Mouse (Mus musculus): Measurements from ENCODE around the gene Chd1.
"Not testable (repeated sequence)": the region's sequence is repeated elsewhere in the genome, so short reads cannot be mapped to it uniquely, and the experiment has no call there.

The Chd1 gene

DNA sequence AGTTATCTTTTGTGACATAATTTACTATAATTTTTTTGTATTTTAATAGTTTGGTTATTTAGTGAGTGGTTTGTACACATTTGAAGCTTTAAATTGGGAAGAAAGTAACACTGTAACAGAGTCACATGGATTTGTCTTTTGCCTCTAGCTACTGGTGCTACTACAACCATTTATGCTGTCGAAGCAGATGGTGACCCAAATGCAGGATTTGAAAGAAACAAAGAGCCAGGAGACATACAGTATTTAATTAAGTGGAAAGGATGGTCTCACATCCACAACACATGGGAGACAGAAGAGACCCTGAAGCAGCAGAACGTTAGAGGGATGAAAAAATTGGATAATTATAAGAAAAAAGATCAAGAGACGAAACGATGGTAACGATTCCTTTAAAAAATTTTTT lies 26.9 kb downstream of the Chd1 start:
- no peak for DNase-seq (ENCODE audit: low read depth, low spot score)

- DNase-seq (ENCODE audit: low read depth, low spot score), result no peak
These were observed 32.7 kb downstream of the Chd1 start for GRCm38 (mm10) chr17:15737346-15737917.

- DNase-seq (ENCODE audit: low read depth, low spot score), result no peak
These were observed 37.1 kb downstream of the Chd1 start for GRCm38 (mm10) chr17:15741836-15742235.

DNA sequence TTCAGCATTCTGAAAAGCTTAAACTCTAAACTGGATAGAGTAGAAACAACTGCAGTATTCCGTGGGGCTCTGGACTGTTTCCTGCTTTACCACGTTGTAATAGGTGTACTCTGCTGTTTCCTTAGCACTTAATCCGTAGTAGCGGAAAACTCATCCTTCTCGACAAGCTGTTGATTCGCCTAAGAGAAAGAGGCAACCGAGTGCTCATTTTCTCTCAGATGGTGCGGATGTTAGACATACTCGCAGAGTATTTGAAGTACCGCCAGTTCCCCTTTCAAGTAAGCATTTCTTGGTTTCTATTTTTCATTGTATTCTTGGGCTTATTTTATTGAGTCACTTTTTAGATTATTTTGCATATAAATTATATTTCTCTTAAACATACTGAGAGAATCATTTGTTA lies 38.2 kb downstream of the Chd1 start:
- no peak for DNase-seq (ENCODE audit: low read depth, low spot score)

DNA sequence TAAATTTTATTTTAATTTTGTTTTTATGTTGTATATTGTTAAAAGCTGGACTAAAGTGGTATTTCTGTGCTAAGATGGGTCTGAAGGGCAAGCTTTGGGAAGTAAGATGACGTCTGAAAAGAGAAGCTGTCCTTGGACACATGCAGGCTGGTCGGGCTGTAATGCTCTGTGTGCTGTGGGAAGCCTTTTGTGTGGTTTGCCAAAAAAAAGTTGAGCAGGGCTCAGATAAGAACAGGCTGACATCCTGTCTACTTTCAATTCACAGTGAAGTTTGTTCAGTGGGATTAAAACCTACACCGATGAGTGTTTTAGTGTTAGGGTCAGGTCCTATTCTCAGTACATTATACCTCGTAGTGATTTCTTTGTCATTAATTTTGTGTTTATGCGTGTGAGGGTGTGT lies 38.6 kb downstream of the Chd1 start:
- no peak for DNase-seq (ENCODE audit: low read depth, low spot score)

- DNase-seq (ENCODE audit: low read depth, low spot score), result peak; percentile 59
These were observed 41.9 kb downstream of the Chd1 start for GRCm38 (mm10) chr17:15746696-15747095.

DNA sequence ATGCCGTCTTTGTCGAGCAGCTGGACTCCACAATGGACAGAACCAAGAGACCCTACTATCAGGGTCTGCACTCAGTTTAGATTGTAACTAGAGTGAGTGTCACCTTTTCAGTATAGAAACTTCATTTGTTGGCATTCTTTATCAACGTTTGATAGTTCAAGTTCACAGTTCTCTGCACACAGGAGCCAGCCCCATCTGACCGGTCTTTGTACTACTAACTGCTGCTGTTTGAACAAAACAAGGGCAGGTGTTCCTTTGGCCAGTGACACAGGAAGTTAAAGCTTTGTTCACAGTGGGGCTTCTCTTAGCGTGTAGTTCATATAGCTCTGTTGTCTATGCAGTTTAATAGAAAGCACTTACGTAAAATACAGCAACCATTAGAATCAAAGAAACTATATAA lies 43.3 kb downstream of the Chd1 start:
- DNase-seq (ENCODE audit: low read depth, low spot score), result peak; percentile 37

- DNase-seq (ENCODE audit: low read depth, low spot score), result not testable (repeated sequence)
These were observed 46.5 kb downstream of the Chd1 start for GRCm38 (mm10) chr17:15751264-15751663.

GRCm38 (mm10) chr17:15761191-15761590 lies 56.4 kb downstream of the Chd1 start:
- no peak for DNase-seq (ENCODE audit: low read depth, low spot score)

DNA sequence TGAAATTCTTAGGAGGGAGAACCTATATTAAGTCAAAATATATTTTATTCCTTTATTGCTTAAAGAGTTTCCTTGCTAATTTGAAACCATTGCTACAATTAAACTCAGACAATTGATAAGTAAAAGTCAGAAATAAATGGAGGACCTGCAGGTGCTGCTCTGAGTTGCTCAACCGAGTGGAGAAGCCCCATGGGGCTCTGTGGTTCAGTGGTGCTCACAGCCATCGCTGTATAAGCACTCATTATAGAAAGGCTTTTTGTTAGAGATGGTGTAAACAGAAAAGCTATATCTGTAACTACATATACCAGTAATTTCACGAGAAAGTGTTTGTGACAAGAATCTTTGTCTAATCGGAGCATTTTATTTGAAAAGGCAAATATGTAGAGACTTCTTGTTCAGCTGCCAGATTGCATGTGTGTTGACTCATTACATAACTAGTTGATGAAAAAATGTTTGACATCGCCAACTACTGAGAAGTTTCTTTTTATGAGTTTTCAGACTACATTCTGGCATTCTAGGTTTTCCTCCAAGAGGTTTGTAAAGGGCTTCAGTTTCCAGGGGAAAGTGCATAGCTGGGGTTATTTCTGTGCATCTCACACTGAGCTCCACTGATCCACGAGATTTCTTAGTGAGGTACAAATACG lies 64.4 kb downstream of the Chd1 start:
- DNase-seq (ENCODE audit: low read depth, low spot score), result no peak

GRCm38 (mm10) chr17:15773956-15774355 lies 69.2 kb downstream of the Chd1 start:
- DNase-seq (ENCODE audit: low read depth, low spot score), result no peak

- no peak for DNase-seq (ENCODE audit: low read depth, low spot score)
These were observed 69.9 kb downstream of the Chd1 start for GRCm38 (mm10) chr17:15774565-15775215.

- DNase-seq (ENCODE audit: low read depth, low spot score), result no peak
These were observed 71.6 kb downstream of the Chd1 start for GRCm38 (mm10) chr17:15776349-15776748.

- DNase-seq (ENCODE audit: low read depth, low spot score), result peak; percentile 15
These were observed 73.2 kb downstream of the Chd1 start for GRCm38 (mm10) chr17:15777979-15778378.

DNA sequence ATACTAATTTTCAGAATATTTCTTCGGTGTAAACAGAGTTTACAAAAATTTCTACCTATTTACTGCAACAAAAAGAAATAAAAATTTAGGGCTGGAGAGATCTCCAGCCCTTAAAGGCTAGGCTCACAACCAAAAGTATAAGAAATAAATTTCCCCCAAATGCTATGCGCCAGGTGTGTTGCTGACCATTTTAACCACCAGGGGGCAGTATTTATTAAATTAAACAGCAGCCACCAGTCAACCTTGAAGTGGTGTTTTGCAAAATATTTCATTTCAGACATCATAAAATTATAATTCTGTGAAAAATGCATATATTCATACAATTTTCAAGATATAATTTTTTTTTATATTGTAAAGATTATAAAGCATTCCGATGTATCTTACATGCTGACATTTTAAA lies 82.3 kb downstream of the Chd1 start:
- DNase-seq (ENCODE audit: low read depth, low spot score), result peak; percentile 21

GRCm38 (mm10) chr17:15790716-15791115 lies 85.9 kb downstream of the Chd1 start:
- DNase-seq (ENCODE audit: low read depth, low spot score), result no peak

- DNase-seq (ENCODE audit: low read depth, low spot score), result no peak
These were observed 94.5 kb downstream of the Chd1 start for GRCm38 (mm10) chr17:15799195-15799793.

DNA sequence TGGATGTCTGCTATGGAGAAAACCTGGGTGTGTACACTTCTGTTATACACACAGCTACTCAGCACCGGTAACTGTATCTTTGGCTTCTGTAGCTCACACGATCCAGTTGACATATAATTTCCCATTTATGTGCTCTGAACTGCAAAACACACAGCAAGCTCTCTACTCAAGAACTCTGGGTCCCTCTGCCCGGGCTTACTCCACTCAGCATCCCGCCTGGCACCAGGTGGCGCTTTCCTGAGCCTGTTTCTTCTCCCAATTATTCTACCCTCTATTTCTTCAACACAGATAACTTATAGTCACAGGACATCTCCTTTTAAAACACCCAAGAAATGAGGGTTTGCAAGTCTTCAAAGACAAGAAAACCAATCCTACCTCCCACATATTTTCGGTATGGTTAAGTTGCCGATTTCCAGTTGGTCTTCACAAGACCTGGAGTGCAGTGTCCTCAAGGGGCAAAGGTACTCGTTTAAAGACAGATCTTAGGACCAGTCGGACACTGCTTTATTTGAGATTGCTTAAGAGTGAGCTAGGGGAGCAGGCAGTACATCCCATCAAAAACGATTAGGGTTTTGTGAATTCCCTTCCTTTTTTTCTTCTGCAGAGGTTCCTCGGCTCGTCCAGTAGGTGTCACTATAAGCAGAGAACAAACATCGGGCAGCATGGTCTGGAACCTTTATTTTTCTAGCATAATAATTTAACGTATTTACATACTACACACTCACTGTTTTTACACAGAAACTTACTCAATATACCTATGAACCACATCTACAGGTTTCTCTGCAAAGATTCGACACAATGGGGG lies 99.4 kb downstream of the Chd1 start:
- DNase-seq (ENCODE audit: low read depth, low spot score), result peak; percentile 21

DNA sequence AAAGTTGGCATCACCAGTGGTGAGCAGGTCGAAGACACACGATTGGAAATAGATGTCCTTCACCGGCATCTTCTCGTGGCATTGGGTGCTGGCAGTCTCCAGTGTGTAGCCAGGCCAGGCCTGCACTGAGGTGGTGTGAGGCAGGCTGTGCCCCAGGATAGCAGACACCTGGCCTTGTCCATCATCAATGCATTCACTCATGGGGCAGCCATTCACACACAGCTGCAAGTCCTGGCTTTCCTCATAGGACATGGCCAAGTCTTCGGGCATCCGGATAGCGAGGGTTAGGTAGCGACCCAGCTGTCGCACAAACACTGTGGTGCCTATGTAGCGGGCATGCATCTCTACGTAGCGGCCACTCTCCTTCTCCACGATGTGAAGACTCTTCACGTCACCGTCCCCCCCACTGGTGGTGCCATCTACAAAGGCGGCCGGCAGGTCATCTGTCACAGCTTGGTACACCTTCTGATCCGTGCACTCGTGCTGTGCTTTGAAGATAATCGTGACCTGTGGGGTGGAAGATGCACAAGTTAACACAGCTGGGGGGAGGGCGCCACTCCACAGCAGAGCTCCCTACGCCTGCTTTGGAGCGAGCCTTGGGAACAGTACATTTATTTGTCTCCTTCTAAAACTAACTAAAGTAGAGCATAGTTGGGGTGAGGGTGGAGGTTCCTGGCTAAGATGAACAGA lies 102.7 kb downstream of the Chd1 start:
- DNase-seq (ENCODE audit: low read depth, low spot score), result no peak

DNA sequence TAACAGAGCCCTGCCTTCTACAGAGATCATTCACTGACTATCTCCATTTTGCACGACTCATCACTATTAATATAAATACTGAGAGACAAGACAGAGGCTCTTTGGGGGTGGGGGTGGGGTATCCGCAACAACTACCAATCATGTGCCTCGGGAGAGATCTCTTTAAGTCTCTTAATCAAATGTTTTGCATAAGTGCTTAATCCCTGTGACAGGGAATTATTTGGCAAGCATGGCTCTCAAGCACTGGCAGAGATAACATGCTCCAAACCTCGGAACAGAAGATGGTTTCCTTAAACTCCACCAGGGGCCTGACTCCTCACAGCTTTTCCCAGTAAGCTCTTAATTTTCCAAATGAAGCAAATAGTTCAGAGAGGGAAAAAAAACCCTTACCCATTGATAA lies 103.2 kb downstream of the Chd1 start:
- DNase-seq (ENCODE audit: low read depth, low spot score), result no peak

Data from ES-CJ7 (cell line).